Mouse (Mus musculus): Measurements from ENCODE around the gene 1700016D06Rik. TPM values are rescaled to one million over a fixed set of nuclear protein-coding genes. Genes with fewer than 3 reads are reported as not detected.

Gene 1700016D06Rik
- polyA plus RNA-seq, 1 experiment from 2014 or later, result 0.26 TPM

GRCm38 (mm10) chr8:11697467-11697866 lies 3.4 kb downstream of the 1700016D06Rik start:
- H3K36me3 ChIP-seq (ENCODE audit: control insufficient read depth, insufficient read depth, low read length), result no peaks in the 10 kb centered on the region
- DNase-seq (ENCODE audit: low spot score), result no peak
- H3K27me3 ChIP-seq (replicated peaks; ENCODE audit: control insufficient read depth, insufficient read depth, low read length), result no peaks in the 10 kb centered on the region
- H3K4me3 ChIP-seq (ENCODE audit: low read depth, low read length), result no peak overlapping the region
- WGBS, result 79% methylated on average over 7 of the region's 7 CpGs
- H3K4me2 ChIP-seq (ENCODE audit: low read depth, low read length), result no peak overlapping the region
- H3K9ac ChIP-seq (ENCODE audit: low read depth, low read length), result no peak overlapping the region
- ATAC-seq (ENCODE audit: low read depth), result no peak
- H3K9me3 ChIP-seq (ENCODE audit: control insufficient read depth, low read length), result no peaks in the 10 kb centered on the region
- H3K27ac ChIP-seq (replicated peaks; ENCODE audit: low read depth, low read length), result no peak overlapping the region
- H3K4me1 ChIP-seq (ENCODE audit: control insufficient read depth, insufficient read depth, low read length), result no peaks in the 10 kb centered on the region

- Histone ChIP-seq H3K4me3 (ENCODE audit: low read depth, low read length) (no peak overlapping the region), H3K27me3 (replicated peaks; ENCODE audit: control insufficient read depth, insufficient read depth, low read length) (no peaks in the 10 kb centered on the region), H3K36me3 (ENCODE audit: control insufficient read depth, insufficient read depth, low read length) (no peaks in the 10 kb centered on the region), H3K4me1 (ENCODE audit: control insufficient read depth, insufficient read depth, low read length) (no peaks in the 10 kb centered on the region), H3K27ac (replicated peaks; ENCODE audit: low read depth, low read length) (no peak overlapping the region), H3K4me2 (ENCODE audit: low read depth, low read length) (no peak overlapping the region), H3K9ac (ENCODE audit: low read depth, low read length) (no peak overlapping the region), H3K9me3 (ENCODE audit: control insufficient read depth, low read length) (no peaks in the 10 kb centered on the region)
- WGBS, result 89% methylated on average over 3 of the region's 3 CpGs
- DNase-seq (ENCODE audit: low spot score) (no peak), ATAC-seq (ENCODE audit: low read depth) (no peak)
Measured at GRCm38 (mm10) chr8:11696176-11696575, 4.7 kb downstream of the 1700016D06Rik start.

GRCm38 (mm10) chr8:11693972-11694371 lies 6.9 kb downstream of the 1700016D06Rik start:
- Histone ChIP-seq H3K4me3 (ENCODE audit: low read depth, low read length) (no peak overlapping the region), H3K4me2 (ENCODE audit: low read depth, low read length) (no peak overlapping the region), H3K36me3 (ENCODE audit: control insufficient read depth, insufficient read depth, low read length) (no peaks in the 10 kb centered on the region), H3K27me3 (replicated peaks; ENCODE audit: control insufficient read depth, insufficient read depth, low read length) (no peaks in the 10 kb centered on the region), H3K4me1 (ENCODE audit: control insufficient read depth, insufficient read depth, low read length) (no peaks in the 10 kb centered on the region), H3K9ac (ENCODE audit: low read depth, low read length) (no peak overlapping the region), H3K27ac (replicated peaks; ENCODE audit: low read depth, low read length) (no peak overlapping the region), H3K9me3 (ENCODE audit: control insufficient read depth, low read length) (no peaks in the 10 kb centered on the region)
- ATAC-seq (ENCODE audit: low read depth) (no peak), DNase-seq (ENCODE audit: low spot score) (no peak)
- 74% methylated on average over 5 of the region's 5 CpGs for WGBS

- H3K4me1 ChIP-seq (ENCODE audit: control insufficient read depth, insufficient read depth, low read length), result no peaks in the 10 kb centered on the region
- H3K4me2 ChIP-seq (ENCODE audit: low read depth, low read length), result no peak overlapping the region
- no peak for DNase-seq (ENCODE audit: low spot score)
- H3K9ac ChIP-seq (ENCODE audit: low read depth, low read length), result no peak overlapping the region
- no peaks in the 10 kb centered on the region for H3K36me3 ChIP-seq (ENCODE audit: control insufficient read depth, insufficient read depth, low read length)
- no peak for ATAC-seq (ENCODE audit: low read depth)
- WGBS, result 80% methylated on average over 1 of the region's 1 CpGs
- no peaks in the 10 kb centered on the region for H3K9me3 ChIP-seq (ENCODE audit: control insufficient read depth, low read length)
- no peak overlapping the region for H3K27ac ChIP-seq (replicated peaks; ENCODE audit: low read depth, low read length)
- no peaks in the 10 kb centered on the region for H3K27me3 ChIP-seq (replicated peaks; ENCODE audit: control insufficient read depth, insufficient read depth, low read length)
- H3K4me3 ChIP-seq (ENCODE audit: low read depth, low read length), result no peak overlapping the region
Measured at GRCm38 (mm10) chr8:11692455-11692854, 8.4 kb downstream of the 1700016D06Rik start.

- Histone ChIP-seq H3K4me3 (ENCODE audit: low read depth, low read length) (no peak overlapping the region), H3K4me2 (ENCODE audit: low read depth, low read length) (no peak overlapping the region), H3K27ac (replicated peaks; ENCODE audit: low read depth, low read length) (no peak overlapping the region), H3K9me3 (ENCODE audit: control insufficient read depth, low read length) (no peaks in the 10 kb centered on the region), H3K4me1 (ENCODE audit: control insufficient read depth, insufficient read depth, low read length) (no peaks in the 10 kb centered on the region), H3K36me3 (ENCODE audit: control insufficient read depth, insufficient read depth, low read length) (no peaks in the 10 kb centered on the region), H3K9ac (ENCODE audit: low read depth, low read length) (no peak overlapping the region), H3K27me3 (replicated peaks; ENCODE audit: control insufficient read depth, insufficient read depth, low read length) (no peaks in the 10 kb centered on the region)
- ATAC-seq (ENCODE audit: low read depth) (no peak), DNase-seq (ENCODE audit: low spot score) (peak; percentile 26)
- WGBS, result 82% methylated on average over 6 of the region's 6 CpGs
Measured at GRCm38 (mm10) chr8:11691761-11692160, 9.1 kb downstream of the 1700016D06Rik start.

- DNase-seq (ENCODE audit: low spot score), result no peak
- Histone ChIP-seq H3K4me2 (ENCODE audit: low read depth, low read length) (no peak overlapping the region), H3K27ac (replicated peaks; ENCODE audit: low read depth, low read length) (no peak overlapping the region), H3K9ac (ENCODE audit: low read depth, low read length) (no peak overlapping the region), H3K4me1 (ENCODE audit: control insufficient read depth, insufficient read depth, low read length) (no peaks in the 10 kb centered on the region), H3K4me3 (ENCODE audit: low read depth, low read length) (no peak overlapping the region), H3K9me3 (ENCODE audit: control insufficient read depth, low read length) (no peaks in the 10 kb centered on the region), H3K27me3 (replicated peaks; ENCODE audit: control insufficient read depth, insufficient read depth, low read length) (no peaks in the 10 kb centered on the region), H3K36me3 (ENCODE audit: control insufficient read depth, insufficient read depth, low read length) (no peaks in the 10 kb centered on the region)
- no peak for ATAC-seq (ENCODE audit: low read depth)
- WGBS, result 87% methylated on average over 6 of the region's 6 CpGs
Measured at GRCm38 (mm10) chr8:11691284-11691683, 9.6 kb downstream of the 1700016D06Rik start.

GRCm38 (mm10) chr8:11689945-11690344 lies 10.9 kb downstream of the 1700016D06Rik start:
- ATAC-seq (ENCODE audit: low read depth), result no peak
- Histone ChIP-seq H3K4me2 (ENCODE audit: low read depth, low read length) (no peak overlapping the region), H3K27ac (replicated peaks; ENCODE audit: low read depth, low read length) (no peak overlapping the region), H3K9me3 (ENCODE audit: control insufficient read depth, low read length) (peaks cover 5% of the 10 kb centered on the region; the same call in 1 of the 2 replicates), H3K4me3 (ENCODE audit: low read depth, low read length) (no peak overlapping the region), H3K9ac (ENCODE audit: low read depth, low read length) (no peak overlapping the region), H3K27me3 (replicated peaks; ENCODE audit: control insufficient read depth, insufficient read depth, low read length) (no peaks in the 10 kb centered on the region), H3K4me1 (ENCODE audit: control insufficient read depth, insufficient read depth, low read length) (no peaks in the 10 kb centered on the region), H3K36me3 (ENCODE audit: control insufficient read depth, insufficient read depth, low read length) (no peaks in the 10 kb centered on the region)
- DNase-seq (ENCODE audit: low spot score), result peak; percentile 55
- 60% methylated on average over 7 of the region's 7 CpGs for WGBS

GRCm38 (mm10) chr8:11687251-11687650 lies 13.6 kb downstream of the 1700016D06Rik start:
- whole genome bisulfite sequencing, result 86% methylated on average over 5 of the region's 5 CpGs
- ATAC-seq (ENCODE audit: low read depth), result no peak
- no peak overlapping the region for H3K4me2 ChIP-seq (ENCODE audit: low read depth, low read length)

GRCm38 (mm10) chr8:11684558-11684957 lies 16.3 kb downstream of the 1700016D06Rik start:
- Histone ChIP-seq H3K27ac (replicated peaks; ENCODE audit: low read depth, low read length) (no peak overlapping the region), H3K27me3 (replicated peaks; ENCODE audit: control insufficient read depth, insufficient read depth, low read length) (no peaks in the 10 kb centered on the region), H3K4me1 (ENCODE audit: control insufficient read depth, insufficient read depth, low read length) (no peaks in the 10 kb centered on the region), H3K4me2 (ENCODE audit: low read depth, low read length) (no peak overlapping the region), H3K4me3 (ENCODE audit: low read depth, low read length) (no peak overlapping the region), H3K9ac (ENCODE audit: low read depth, low read length) (no peak overlapping the region), H3K9me3 (ENCODE audit: control insufficient read depth, low read length) (peaks cover 5% of the 10 kb centered on the region; the same call in 1 of the 2 replicates), H3K36me3 (ENCODE audit: control insufficient read depth, insufficient read depth, low read length) (no peaks in the 10 kb centered on the region)
- DNase-seq (ENCODE audit: low spot score) (no peak), ATAC-seq (ENCODE audit: low read depth) (no peak)
- 76% methylated on average over 7 of the region's 7 CpGs for WGBS

More at GRCm38 (mm10) chr8:11687251-11687650, 13.6 kb downstream of the 1700016D06Rik start:
- H3K4me1 ChIP-seq (ENCODE audit: control insufficient read depth, insufficient read depth, low read length), result no peaks in the 10 kb centered on the region
- H3K9me3 ChIP-seq (ENCODE audit: control insufficient read depth, low read length), result peaks cover 5% of the 10 kb centered on the region; the same call in 1 of the 2 replicates
- no peak overlapping the region for H3K27ac ChIP-seq (replicated peaks; ENCODE audit: low read depth, low read length)
- no peaks in the 10 kb centered on the region for H3K36me3 ChIP-seq (ENCODE audit: control insufficient read depth, insufficient read depth, low read length)
- H3K27me3 ChIP-seq (replicated peaks; ENCODE audit: control insufficient read depth, insufficient read depth, low read length), result no peaks in the 10 kb centered on the region
- H3K4me3 ChIP-seq (ENCODE audit: low read depth, low read length), result no peak overlapping the region
- no peak overlapping the region for H3K9ac ChIP-seq (ENCODE audit: low read depth, low read length)
- DNase-seq (ENCODE audit: low spot score), result no peak
